Mouse (Mus musculus) MEL (cell line): ENCODE measurements at regions not wholly inside any gene's neighbourhood (a gene's known extent, or its start where the extent isn't known, plus 50 kb on each side); places are given as distances from the start of the nearest gene placed in this dataset.

Source experiments
- E2F4 ChIP-seq: IDR thresholded peaks from 2 replicates; pipeline ENCODE4 v1.6.1; 2011; ENCODE audit warnings: low read depth, low read length, improper control_type of control experiment, borderline replicate concordance
- NELFE ChIP-seq: IDR thresholded peaks from 2 replicates; pipeline ENCODE4 v1.6.1; 2011; ENCODE audit warnings: low read depth, low read length, improper control_type of control experiment
- POLR2AphosphoS2 ChIP-seq: IDR thresholded peaks from 2 replicates; pipeline ENCODE4 v1.6.1; 2011; ENCODE audit warnings: low read length, improper control_type of control experiment

GRCm38 (mm10) chr13:44587846-44588245 lies 141.4 kb upstream of the Jarid2 start:
- TF ChIP-seq POLR2AphosphoS2 (no peak), NELFE (no peak), E2F4 (no peak)
